Mouse (Mus musculus) layer of hippocampus, postnatal 25 days (tissue): ENCODE measurements around the gene Spata31d1a. TPM values are rescaled to one million over a fixed set of nuclear protein-coding genes. Genes with fewer than 3 reads are reported as not detected.
"Not testable (repeated sequence)": the region's sequence is repeated elsewhere in the genome, so short reads cannot be mapped to it uniquely, and the experiment has no call there.

Experiments
- DNase-seq, 2 experiments: peaks; one replicate each; pipeline ENCODE4 v3.0.0; 2022; ENCODE audit warnings: mixed read lengths in 2 of 2, low spot score in 1 of 2; ENCODE audit errors: extremely low spot score in 1 of 2
- total RNA-seq, 2 experiments: library from RNA; stranded (reverse); gene quantifications; 2 replicates each; pipeline ENCODE4 v1.2.3; 2021

The Spata31d1a gene
- total RNA-seq, 2 experiments from 2014 or later = 0.27 to 0.38 TPM

DNA sequence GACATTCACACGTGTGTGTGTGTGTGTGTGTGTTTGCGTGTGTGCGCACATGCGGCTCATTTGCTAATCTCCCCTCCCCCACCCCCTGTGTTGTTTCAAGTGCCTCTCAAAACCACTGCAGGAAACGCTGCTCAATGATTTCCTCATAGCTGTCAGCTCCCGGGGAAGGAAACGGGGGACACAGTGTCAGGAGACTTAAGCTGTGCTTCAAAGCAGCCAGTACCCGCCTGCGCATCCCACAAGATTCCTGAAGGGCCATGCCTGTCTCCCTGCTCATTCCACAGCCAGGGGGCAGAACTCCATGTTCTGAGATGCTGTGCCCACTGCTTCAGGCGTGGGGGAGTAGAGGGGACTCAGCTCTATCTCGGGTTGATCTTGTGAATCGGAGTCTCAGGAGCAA lies 5.6 kb downstream of the Spata31d1a start:
- DNase-seq = no peak

DNA sequence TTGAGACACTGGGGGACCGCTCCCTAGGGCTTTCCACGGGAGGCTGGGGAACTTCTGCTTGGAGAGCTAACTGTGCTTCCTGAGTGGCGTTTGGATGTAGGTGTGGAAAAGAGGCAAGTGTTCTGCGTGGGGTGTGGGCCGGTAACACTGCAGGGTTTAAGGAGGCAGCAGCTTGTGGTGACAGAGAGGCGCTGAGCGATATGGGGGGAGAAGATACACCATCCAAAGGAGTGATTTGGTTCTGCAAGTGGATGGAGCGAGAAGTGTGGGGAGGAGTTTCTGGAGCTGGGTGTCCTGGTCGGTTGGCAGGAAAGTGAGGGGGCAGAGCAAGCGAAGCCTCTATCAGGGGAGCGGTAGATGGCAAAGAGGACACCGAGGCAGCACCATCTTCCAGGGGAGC lies 6.6 kb downstream of the Spata31d1a start:
- DNase-seq = no peak

DNA sequence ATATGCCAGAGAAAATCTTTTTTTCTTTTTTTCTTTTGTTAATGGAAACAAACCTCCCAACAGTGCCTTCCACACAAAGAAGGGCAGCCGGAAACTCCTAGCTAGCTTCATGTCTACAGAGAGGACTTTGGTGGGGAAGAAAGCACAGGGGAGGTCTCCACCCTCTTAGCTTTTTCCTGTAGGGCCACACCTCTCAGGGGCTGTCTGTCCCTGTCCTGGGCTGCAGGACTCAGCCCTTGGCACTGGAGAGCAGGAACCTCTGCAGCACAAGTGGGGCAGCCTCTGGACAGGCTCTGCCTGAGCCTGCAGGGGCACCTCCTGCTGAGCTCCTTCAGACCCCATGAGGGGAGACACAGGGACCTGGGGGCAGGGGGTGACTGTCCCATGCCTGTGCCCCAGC lies 10.0 kb downstream of the Spata31d1a start:
- DNase-seq = not testable (repeated sequence)

DNA sequence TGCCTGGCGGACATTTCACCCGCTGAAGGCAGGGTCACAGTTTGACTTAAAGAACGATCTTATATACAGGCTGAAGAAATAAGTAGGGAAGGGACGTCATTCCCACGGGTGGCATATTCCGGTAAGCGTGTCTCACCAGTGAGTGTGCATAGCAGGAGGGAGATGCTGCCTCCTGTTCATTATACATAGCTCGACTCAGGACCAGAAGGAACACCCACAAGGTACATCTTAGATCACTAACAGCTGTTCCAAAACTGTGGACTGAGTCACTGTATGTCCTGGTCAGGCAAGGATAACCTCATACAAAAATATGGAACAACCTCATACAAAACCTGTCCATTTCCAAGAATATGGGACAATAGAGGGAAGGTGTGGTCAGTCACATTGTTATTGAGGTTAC lies 11.0 kb downstream of the Spata31d1a start:
- no peak for DNase-seq

DNA sequence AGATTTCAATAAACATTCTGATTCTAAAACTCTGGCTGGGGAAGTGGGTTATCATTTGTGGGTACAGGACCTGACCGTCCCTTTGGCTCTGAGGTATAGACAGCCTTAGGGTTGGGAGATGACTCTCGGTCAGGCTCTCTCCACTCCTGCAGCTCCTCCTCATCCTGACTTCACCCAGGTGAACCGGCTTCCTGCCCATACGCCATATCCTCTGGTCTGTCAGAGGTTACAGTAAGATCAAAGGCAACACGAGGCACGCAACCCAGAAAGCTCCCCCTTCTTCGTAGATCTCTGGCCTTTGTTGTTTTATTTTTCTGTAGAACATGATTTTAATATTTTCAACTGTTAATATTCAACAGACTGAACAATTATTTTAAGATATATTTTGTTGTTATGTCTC lies 14.3 kb downstream of the Spata31d1a start:
- DNase-seq = no peak

DNA sequence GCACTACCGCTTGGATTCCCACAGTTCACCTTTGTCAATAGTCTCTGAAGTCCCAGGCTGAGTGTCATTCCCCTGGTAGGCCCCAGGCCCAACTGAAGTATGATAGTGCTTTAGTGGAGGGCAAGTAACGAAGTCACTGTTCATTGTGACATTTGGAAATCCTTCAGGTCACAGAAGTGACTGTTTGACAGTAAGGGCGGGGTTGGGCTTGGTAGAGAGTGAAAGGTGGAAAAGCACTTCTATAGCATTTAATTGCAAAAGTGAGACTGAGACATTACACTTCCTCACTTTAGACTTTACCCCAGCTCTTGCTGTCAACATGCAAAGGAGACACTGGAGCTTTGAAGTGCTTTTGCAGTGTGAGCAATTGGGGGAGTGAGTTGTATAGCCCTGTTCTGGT lies 16.1 kb downstream of the Spata31d1a start, which contains the start of gene 4921517D22Rik:
TSS of gene 4921517D22Rik (minus strand) at position 101 of the 400 bp plus-strand sequence.
- DNase-seq = no peak

DNA sequence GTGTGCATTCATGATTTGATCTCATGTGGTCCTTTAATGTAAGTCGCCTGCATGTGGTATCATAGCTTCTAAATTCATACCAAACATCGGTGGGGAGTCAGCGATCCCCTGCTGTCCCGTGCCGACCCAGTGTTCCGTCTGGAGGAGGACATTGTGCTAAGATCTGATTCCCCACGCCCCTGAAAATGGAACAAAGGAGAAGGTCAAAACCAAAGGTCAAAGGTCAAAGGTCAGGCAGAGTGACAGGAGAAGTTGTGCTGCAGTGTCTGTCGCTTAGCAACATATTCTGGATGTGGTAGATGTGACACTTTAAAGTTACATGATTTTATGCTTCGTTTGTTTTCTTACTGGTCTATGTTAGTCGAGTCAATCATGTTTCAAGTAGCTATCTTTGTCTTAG lies 18.7 kb downstream of the Spata31d1a start:
- DNase-seq = no peak

DNA sequence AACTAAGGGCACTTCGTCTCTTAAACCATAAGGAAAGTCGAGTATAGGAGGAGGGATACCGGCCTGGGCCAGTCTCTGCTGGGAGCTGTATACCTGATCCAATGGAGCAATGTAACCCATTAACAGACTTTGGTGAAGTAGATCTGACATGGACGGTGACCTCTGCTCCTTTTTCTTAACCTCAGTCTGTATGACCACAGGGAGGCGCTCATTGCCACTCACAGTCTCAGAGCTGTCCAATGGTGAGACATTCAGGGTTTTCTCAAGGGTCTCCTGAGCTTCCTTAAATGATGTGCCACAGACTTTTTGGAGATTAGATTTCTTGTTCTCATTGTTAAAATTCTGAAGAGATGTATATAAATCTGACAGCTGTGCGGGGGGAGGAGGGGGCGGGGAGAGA lies 19.6 kb downstream of the Spata31d1a start:
- DNase-seq = no peak

DNA sequence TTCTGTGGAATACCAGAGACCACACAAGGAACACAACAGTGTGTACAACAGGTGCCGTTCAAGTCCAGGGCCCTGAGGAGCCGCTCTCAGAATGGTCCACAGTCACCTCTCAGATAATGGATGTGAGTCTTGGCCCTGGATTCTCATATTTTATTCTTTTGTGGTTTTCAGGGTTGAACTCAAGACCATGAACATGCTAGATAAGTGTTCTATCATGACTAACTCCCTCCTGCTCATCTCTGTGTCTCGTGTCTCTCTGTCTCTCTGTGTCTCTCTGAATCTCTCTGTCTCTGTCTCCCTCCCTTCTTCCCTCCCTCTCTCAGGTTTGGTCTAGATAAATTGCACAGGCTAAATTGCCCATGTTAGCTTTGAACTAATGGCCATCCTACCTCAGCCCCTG lies 20.3 kb downstream of the Spata31d1a start:
- no peak for DNase-seq

DNA sequence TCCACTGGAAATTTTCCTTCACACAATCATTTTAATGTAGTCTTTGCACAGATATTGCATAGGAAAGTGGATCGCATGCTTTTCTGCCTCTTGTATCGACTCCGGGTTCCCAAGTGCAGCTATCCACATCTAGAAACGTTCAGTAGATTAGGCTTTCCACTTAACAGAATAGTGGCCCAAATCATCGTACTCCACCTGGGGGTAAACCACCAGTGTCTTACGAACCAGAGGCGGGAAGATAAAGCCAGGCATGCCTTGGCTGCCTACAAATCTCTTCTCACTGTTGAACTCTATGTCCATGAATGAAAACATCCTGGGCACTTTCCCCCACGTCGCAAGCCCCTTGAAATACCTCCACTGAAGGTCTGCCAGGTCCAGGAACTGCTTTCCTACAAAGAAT lies 20.8 kb downstream of the Spata31d1a start:
- no peak for DNase-seq

DNA sequence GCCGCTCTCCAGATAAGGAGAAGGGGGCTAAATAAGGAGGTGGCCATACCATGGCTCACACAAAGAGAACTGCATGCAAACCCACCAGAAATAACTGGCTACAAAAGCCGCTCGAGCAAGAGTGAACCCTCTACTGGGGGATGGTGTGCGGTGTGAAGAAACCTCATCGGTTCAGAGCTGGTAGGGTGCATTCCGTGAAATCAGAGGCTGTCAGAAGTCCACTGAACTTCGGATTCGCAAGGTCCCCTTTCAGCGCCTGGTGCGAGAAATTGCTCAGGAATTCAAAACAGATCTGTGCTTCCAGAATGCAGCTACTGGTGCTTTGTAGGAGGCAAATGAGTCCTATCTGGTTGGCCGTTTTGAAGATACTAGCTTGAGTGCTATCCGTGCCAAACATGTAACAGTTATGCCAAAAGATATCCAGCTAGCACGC lies 21.8 kb downstream of the Spata31d1a start:
- DNase-seq = peak in 1 of 2 experiments; percentile 29

DNA sequence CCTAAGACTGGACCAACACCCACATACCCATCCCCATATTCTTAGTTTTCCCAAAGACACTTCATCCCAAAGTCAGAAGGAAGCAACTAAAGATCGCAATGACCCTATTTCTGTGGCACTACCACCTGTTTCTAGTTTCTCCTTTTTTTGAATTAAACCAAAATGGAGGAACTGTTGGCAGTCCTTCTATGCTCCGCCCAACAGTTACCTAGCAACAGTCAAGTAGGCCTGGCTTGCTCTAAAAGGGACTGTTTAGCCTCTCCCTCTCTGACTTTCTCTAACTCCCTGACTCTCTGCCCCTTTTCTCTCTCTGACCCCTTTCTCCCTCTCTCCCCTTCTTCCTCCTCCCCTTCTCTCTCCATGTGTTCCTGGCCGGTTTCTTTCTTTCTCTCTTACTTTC lies 24.9 kb downstream of the Spata31d1a start:
- no peak for DNase-seq

DNA sequence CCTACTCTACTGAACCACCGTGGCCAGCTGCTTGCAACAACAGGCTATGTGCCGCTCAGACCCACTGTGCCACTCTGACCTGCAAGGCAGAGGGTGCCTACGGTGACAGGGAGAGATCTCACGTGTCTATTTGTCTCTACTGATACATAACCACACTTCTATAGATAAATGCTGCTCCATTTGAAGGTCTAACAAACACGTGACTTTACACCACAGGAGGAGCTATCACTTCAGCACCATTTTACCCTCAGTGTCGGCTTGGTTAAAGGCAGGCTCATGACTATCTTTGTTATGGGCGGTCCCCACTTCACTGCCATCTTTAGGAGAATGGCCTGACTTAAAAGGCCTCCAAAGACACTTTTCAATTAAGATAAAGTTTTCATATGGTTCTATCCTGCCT lies 27.5 kb downstream of the Spata31d1a start:
- no peak for DNase-seq

DNA sequence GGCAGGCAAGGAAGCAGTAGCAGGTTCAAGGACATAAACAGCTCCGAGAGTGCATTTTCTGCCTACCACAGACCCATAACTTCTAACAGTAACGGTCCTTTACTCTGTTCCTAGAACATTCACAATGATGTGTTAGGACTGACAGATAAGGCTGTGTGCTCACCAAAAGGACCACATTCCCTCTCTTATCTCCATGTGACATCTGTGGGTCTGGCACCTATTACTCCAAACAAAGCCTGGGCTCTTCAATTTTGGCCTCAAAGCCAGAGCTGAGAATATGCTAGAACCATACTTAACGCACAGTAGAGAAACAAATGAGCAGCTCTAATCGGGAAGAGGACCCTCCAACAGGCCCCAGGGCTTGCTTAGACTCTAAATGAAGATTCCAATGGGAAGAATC lies 30.2 kb downstream of the Spata31d1a start:
- DNase-seq = no peak

DNA sequence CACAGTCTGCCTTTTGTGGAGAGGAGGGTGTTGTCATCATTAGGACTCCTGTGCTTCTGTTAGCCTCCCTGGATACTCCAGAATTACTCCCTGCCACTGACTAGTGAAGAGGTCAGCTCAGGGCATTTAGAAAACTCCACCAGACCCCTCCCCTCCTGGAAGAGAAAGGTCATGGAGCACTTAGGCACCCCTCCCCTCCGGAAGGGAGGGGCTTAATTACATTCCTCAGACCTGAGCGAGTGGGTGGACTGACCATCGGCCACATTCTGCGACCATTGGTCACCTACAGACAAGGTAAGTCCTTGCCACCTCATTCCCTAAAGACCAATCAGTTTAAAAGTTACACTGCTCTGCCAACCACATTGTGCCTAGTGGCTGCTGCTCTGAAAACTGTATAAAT lies 30.8 kb downstream of the Spata31d1a start:
- DNase-seq = no peak

DNA sequence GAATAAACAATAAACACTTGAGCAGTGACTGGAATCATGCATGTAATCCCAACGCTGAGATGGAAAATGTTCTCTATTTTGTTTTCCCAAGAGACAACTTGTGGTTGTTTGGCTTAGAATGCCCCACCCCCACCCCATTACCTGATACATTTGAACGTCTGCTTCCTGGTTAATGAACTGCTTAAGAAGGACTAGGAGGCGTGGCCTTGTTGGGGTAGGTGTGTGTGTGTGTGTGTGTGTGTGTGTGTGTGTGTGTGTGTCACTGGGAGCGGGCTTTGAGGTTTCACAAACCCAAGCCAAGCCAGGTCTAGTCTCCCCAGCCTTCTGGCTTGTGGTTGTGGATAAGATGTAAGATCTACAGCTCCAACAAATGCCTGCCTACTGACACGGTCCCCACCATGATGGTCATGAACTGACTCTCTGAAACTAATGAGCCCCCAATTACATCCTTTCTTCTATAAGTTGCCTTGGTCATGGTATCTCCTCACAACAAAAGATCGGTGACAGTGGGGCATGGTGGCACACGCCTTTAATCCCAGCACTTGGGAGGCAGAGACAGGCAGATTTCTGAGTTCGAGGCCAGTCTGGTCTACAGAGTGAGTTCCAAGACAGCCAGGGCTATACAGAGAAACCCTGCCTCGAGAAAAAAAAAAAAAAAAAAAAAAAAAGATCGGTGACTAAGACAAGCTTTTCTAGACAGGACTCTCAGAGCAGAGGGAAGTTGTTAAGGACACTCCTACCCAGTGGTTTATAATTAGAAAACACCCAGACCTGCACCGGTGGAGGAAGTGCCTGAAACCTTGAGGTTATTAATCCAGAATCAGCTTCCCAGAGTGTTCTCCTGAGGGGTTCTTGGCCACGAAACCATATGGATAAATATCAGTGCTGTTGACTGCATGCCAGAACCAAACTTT lies 33.6 kb downstream of the Spata31d1a start:
- DNase-seq = no peak

DNA sequence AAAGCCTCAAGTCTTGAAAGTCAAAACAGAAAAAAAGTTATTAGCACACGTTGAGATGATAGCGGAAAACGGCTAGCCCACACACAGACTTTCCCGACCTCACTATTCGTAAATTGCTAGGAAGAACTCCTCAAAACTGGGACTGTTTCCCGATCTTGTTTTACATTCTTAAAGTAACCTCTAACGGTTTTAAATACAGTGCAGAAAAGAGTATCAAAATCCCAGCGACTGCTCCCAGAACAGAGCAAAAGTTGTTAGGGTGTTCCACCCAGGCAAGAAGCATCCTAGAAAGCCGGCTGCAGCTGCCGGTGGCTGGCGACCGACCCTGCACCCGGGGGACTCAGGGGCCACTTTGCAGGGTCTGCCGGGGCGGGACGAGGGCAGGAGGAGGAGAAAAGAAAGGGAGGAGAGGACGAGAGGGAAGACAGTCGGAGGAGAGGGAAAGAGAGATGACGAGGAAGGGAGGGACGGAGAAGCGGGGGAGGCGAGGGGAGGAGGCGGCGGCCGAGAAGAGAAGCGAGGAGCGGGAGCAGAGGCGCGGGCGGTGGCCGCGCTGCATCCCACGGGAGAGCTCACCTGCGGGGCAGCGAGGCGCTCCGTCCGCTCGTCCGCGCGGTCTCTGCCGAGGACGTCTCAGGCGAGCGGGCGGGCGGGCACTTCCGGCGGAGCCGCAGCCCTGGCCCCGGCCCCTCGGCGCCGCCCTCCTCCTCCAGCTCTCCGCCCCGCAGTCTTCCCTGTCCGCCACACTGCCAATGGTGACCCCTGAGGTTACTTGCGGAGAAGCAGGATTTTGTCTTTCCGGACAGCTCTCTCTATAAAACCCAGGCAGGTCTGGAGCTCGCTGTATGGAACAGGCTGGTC lies 34.7 kb downstream of the Spata31d1a start, which contains the start of gene Golm1:
TSS of gene Golm1 (minus strand) at position 661 of the 861 bp plus-strand sequence.
- DNase-seq = peak in 1 of 2 experiments; percentile 43

DNA sequence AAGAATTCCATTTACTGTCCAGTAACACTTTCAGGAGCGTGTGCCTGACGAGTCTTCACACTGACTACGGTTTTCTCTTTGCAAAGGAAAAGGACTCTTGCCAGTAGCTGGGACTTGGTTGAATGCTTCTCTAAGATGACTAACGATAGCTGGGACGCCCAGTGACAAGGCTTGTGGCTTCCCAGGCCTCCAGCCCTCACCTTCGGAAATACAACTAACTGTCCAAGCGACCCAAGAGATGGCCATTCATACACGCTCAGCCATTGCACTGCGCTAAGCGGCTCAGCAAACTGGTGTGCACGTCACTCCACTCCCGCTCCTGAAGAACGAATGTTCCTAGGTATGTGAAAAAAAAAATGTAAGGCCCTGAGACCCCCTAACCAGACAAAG lies 35.4 kb downstream of the Spata31d1a start:
- no peak for DNase-seq

DNA sequence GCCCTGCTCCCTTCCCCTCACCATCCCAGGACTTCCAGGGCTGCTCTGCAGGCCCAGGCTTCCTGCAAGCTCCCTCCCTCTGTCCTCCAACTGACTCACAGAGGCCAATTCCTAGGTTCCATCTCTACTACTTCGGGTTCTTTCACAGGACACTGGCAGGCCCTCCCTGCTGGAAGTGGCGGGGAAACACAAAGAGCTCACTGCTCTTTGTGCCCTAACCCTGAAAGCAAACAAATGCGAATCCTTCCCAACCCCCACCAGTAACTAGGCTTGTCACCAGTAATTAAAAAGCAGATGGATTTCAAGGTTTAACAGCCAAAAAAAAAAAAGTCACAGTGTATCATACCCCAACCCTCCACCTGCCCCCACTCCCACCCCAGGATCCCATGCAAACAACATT lies 35.9 kb downstream of the Spata31d1a start:
- no peak for DNase-seq

DNA sequence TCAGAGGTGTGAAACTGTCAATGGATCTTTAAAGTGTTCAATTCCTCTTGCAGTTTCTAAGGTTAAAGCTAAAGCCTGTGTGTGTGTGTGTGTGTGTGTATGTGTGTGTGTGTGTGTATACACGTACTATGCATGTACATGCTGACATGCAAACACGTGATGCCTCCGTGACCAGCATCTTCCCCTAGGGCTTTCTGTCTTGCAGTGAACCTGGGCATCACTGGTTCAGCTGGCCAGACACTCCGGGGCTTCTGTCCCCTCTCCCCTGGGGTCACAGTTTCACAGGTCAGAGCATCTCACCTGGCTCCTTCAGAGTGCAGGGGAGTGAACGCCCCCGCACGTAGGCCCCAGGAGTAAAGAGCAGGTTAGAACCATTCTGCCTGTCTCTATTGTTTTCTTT lies 36.5 kb downstream of the Spata31d1a start:
- no peak for DNase-seq

DNA sequence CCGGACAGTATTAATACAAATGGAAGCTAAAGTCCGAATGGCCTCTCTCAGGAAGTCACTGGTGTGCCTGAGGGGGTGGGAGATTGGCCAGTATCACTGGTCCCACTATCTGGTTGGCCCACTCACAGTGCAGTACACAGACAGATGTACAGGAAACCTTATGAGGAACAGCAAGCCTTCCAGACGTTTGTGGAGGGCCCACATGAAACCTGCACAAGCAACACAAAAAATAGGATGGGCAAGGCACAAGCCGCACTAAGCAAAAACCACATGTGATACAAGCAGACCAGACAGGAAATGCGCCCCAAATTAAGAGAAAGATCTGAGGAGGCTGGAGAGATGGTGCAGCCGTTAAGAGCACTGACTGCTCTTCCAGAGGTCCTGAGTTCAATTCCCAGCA lies 37.9 kb downstream of the Spata31d1a start:
- no peak for DNase-seq
